Mouse (Mus musculus): ENCODE measurements around the gene Myb.
"Not testable (repeated sequence)": the region's sequence is repeated elsewhere in the genome, so short reads cannot be mapped to it uniquely, and the experiment has no call there.

GRCm38 (mm10) chr10:21149945-21150344 is 10.8 kb downstream of the Myb start:
- not testable (repeated sequence) for TF ChIP-seq GATA1, TAL1 (IDR thresholded peaks at IDR 0.05; ENCODE audit: low read length)

All from erythroblast, embryonic 14.5 days (primary cell).